Mouse (Mus musculus): ENCODE data around the gene Cacna1a.

GRCm38 (mm10) chr8:84494541-84495084, 106.4 kb downstream of the Cacna1a start:
- TF ChIP-seq CTCF (IDR thresholded peaks at IDR 0.05; ENCODE audit: low read depth) (no peak), EP300 (IDR thresholded peaks at IDR 0.05; ENCODE audit: low read depth) (no peak)
